Mouse (Mus musculus): ENCODE data around the gene Mical3. TPM values are rescaled to one million over a fixed set of nuclear protein-coding genes. Genes with fewer than 3 reads are reported as not detected.

Gene Mical3
- total and polyA plus RNA-seq, 2 experiments from 2014 or later: 30.8 to 94.8 TPM

DNA sequence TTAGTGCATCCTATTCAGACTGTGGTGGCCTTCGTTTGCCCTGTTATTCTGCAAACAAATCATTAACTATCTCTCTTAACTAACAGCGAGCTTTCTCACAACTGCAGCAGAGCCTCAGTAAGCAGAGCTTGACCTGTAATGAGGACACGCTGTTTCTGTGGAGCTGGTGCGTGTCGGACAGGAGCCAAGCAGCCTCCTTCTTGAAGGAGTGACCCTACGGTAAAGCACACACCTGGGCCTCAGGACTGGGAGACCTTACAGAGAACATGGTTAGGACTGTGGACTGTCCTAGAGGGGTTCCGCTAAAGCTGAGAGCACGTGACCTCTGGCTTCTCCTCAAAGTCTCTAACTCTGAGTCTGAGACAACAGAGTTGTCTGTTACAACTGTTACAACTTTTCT, 82.1 kb downstream of the Mical3 start:
- no peak for DNase-seq (ENCODE audit: low spot score)
- TF ChIP-seq CTCF (IDR thresholded peaks at IDR 0.05; ENCODE audit: low read depth) (no peak), EP300 (IDR thresholded peaks at IDR 0.05; ENCODE audit: low read depth) (no peak)
- H3K36me3 ChIP-seq (replicated peaks; ENCODE audit: control insufficient read depth, insufficient read depth, low read length): no peaks in the 10 kb centered on the region
- H3K4me2 ChIP-seq (ENCODE audit: low read depth, low read length): no peak overlapping the region
- H3K9ac ChIP-seq (replicated peaks; ENCODE audit: low read depth, low read length): no peak overlapping the region
- no peaks in the 10 kb centered on the region for H3K27me3 ChIP-seq (ENCODE audit: control insufficient read depth, insufficient read depth, low read length)
- ATAC-seq (ENCODE audit: insufficient read depth, low read depth): no peak
- no peak overlapping the region for H3K4me3 ChIP-seq (ENCODE audit: low read depth, low read length)
- H3K4me1 ChIP-seq (ENCODE audit: control insufficient read depth, insufficient read depth): peaks cover 43% of the 10 kb centered on the region
- H3K9me3 ChIP-seq (replicated peaks; ENCODE audit: control insufficient read depth, low read length): no peaks in the 10 kb centered on the region
- WGBS: 66% methylated on average over 8 of the region's 8 CpGs
- no peak overlapping the region for H3K27ac ChIP-seq (ENCODE audit: low read depth)

DNA sequence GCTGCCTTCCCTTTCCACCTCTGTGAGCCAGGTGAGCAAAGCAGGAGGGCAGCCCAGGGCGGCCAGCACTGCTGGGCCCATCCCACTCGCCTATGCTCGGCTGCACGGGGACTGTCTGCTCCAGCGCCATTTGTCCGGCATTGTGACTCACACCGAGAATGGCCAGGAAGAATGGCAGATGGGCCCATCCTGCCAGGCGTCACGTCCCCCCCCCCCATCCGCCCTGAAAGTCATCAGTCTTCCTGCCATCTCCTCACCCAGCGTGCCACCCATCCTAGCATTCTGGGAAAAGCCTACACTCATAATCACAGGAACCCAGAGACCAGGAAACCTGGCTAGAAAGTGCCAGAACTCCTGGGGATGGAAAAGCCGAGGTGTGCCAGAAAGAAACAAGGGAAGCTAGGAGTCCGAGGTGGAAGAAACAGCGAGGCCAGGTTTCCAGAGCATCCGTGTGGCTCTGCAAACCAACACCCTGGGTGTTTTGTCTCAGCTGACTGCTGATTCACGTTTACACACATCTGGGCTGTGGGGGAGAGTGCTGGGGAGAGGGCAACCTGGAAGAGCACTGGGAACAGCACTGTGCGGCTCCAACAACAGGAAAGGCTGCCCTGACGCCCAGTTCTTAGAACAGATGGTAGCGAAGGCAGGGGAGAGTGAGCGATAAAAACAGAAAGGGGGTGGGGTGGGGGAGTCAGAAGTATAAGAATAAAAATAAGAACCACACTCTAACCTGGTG, 85.3 kb downstream of the Mical3 start:
- DNase-seq (ENCODE audit: low spot score) (no peak), ATAC-seq (ENCODE audit: insufficient read depth, low read depth) (no peak)
- Histone ChIP-seq H3K4me1 (ENCODE audit: control insufficient read depth, insufficient read depth) (peaks cover 21% of the 10 kb centered on the region), H3K9ac (replicated peaks; ENCODE audit: low read depth, low read length) (no peak overlapping the region), H3K27me3 (ENCODE audit: control insufficient read depth, insufficient read depth, low read length) (no peaks in the 10 kb centered on the region), H3K9me3 (replicated peaks; ENCODE audit: control insufficient read depth, low read length) (no peaks in the 10 kb centered on the region), H3K27ac (ENCODE audit: low read depth) (peak overlapping the region; percentile 12; the same call in 1 of the 2 replicates), H3K4me3 (ENCODE audit: low read depth, low read length) (no peak overlapping the region), H3K4me2 (ENCODE audit: low read depth, low read length) (no peak overlapping the region), H3K36me3 (replicated peaks; ENCODE audit: control insufficient read depth, insufficient read depth, low read length) (peaks cover 24% of the 10 kb centered on the region)
- no peak for TF ChIP-seq CTCF (IDR thresholded peaks at IDR 0.05; ENCODE audit: low read depth)
- no peak for TF ChIP-seq EP300 (IDR thresholded peaks at IDR 0.05; ENCODE audit: low read depth)
- WGBS: 67% methylated on average over 20 of the region's 20 CpGs

DNA sequence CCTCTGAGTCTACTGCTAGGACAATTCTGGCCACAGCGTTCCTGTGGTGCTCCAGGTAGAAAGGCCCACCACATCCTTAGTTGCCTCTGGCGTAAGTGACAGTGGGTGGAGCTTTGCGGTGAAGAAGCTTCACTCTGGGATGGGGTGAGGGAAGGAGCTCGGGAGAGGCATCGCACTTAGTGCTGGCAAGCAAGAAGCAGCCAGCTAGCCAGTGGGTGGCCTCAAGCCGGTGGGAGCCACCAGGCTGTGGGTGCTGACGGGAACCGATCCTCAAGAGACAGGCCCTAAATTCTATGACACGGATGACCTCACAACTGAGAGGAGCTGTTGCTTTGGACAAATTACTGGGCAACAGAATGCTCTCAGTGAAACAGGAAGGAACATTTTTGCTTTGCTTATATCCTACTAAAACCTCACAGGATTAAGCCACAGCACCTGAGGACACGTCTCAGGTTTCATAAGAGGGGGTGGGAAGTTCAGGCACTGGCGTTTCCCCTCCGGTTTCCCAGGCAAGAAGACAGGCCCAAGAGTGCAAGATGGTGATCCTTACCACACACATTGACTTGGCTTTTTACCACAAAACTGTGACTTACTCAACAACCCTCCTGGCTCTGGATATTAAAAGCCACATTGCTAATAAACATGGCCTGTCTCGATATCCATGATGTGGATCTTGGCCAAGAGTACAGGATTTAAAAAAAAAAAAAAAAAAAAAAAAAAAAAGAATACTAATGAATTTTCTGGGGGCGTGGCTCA, 87.2 kb downstream of the Mical3 start:
- DNase-seq (ENCODE audit: low spot score): no peak
- H3K4me2 ChIP-seq (ENCODE audit: low read depth, low read length): no peak overlapping the region
- ATAC-seq (ENCODE audit: insufficient read depth, low read depth): no peak
- no peak overlapping the region for H3K4me3 ChIP-seq (ENCODE audit: low read depth, low read length)
- WGBS: 72% methylated on average over 14 of the region's 14 CpGs
- peaks cover 18% of the 10 kb centered on the region for H3K4me1 ChIP-seq (ENCODE audit: control insufficient read depth, insufficient read depth)
- H3K27ac ChIP-seq (ENCODE audit: low read depth): no peak overlapping the region
- H3K9me3 ChIP-seq (replicated peaks; ENCODE audit: control insufficient read depth, low read length): no peaks in the 10 kb centered on the region
- H3K9ac ChIP-seq (replicated peaks; ENCODE audit: low read depth, low read length): no peak overlapping the region
- H3K36me3 ChIP-seq (replicated peaks; ENCODE audit: control insufficient read depth, insufficient read depth, low read length): peaks cover 37% of the 10 kb centered on the region
- H3K27me3 ChIP-seq (ENCODE audit: control insufficient read depth, insufficient read depth, low read length): no peaks in the 10 kb centered on the region
- TF ChIP-seq EP300 (IDR thresholded peaks at IDR 0.05; ENCODE audit: low read depth) (no peak), CTCF (IDR thresholded peaks at IDR 0.05; ENCODE audit: low read depth) (no peak)

DNA sequence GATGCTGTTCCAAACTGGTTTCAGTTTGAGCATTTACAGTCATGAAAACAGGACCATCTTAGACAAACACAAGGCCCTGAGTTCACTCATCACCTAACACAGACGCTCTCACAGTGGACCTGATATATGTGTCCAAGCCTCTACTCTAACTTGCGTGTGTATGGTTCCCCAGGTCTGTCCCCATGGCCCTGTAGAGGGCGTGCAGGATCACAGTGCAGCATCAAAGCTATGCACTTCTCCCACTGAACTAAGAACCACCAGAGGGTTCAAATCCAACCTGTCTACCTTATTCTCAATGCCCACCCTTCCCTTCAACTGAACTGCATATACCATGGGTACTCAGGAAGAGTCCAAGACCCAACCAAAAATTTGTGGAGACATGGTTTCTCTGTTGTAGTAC, 91.1 kb downstream of the Mical3 start:
- Histone ChIP-seq H3K36me3 (replicated peaks; ENCODE audit: control insufficient read depth, insufficient read depth, low read length) (peaks cover 74% of the 10 kb centered on the region), H3K27ac (ENCODE audit: low read depth) (no peak overlapping the region), H3K4me2 (ENCODE audit: low read depth, low read length) (no peak overlapping the region), H3K4me3 (ENCODE audit: low read depth, low read length) (no peak overlapping the region), H3K27me3 (ENCODE audit: control insufficient read depth, insufficient read depth, low read length) (no peaks in the 10 kb centered on the region), H3K9me3 (replicated peaks; ENCODE audit: control insufficient read depth, low read length) (no peaks in the 10 kb centered on the region), H3K4me1 (ENCODE audit: control insufficient read depth, insufficient read depth) (no peaks in the 10 kb centered on the region), H3K9ac (replicated peaks; ENCODE audit: low read depth, low read length) (no peak overlapping the region)
- ATAC-seq (ENCODE audit: insufficient read depth, low read depth) (no peak), DNase-seq (ENCODE audit: low spot score) (no peak)
- TF ChIP-seq EP300 (IDR thresholded peaks at IDR 0.05; ENCODE audit: low read depth) (no peak), CTCF (IDR thresholded peaks at IDR 0.05; ENCODE audit: low read depth) (peak; percentile 19; the same call in 1 of the 2 replicates)
- WGBS: 75% methylated on average over 3 of the region's 3 CpGs

DNA sequence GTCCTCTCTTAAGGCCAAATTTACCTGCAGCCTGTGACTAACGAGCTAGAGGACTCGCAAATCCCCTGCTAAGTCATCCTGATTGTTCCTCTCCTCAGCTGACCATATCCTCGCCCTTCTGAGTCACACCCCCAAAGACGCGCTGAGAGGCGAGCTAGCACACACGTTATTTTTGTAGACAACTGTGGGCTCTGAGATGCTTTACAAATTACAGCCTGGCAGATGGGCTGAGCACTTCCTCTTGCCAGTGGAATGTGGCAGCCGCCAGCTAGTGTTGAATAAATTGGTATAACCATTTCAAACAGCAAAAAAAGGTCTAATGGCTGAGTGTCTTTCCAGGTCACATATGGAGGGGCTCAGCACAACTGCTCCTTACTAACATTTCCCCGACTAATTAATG, 91.5 kb downstream of the Mical3 start:
- H3K36me3 ChIP-seq (replicated peaks; ENCODE audit: control insufficient read depth, insufficient read depth, low read length): peaks cover 79% of the 10 kb centered on the region
- no peak overlapping the region for H3K27ac ChIP-seq (ENCODE audit: low read depth)
- H3K9ac ChIP-seq (replicated peaks; ENCODE audit: low read depth, low read length): no peak overlapping the region

More for the DNA sequence above, 91.5 kb downstream of the Mical3 start:
- TF ChIP-seq CTCF (IDR thresholded peaks at IDR 0.05; ENCODE audit: low read depth): no peak
- TF ChIP-seq EP300 (IDR thresholded peaks at IDR 0.05; ENCODE audit: low read depth): no peak
- ATAC-seq (ENCODE audit: insufficient read depth, low read depth) (no peak), DNase-seq (ENCODE audit: low spot score) (no peak)
- no peaks in the 10 kb centered on the region for H3K4me1 ChIP-seq (ENCODE audit: control insufficient read depth, insufficient read depth)
- no peaks in the 10 kb centered on the region for H3K9me3 ChIP-seq (replicated peaks; ENCODE audit: control insufficient read depth, low read length)
- 48% methylated on average over 9 of the region's 9 CpGs for WGBS
- no peak overlapping the region for H3K4me3 ChIP-seq (ENCODE audit: low read depth, low read length)
- no peaks in the 10 kb centered on the region for H3K27me3 ChIP-seq (ENCODE audit: control insufficient read depth, insufficient read depth, low read length)
- no peak overlapping the region for H3K4me2 ChIP-seq (ENCODE audit: low read depth, low read length)

Data from heart, postnatal 0 days (tissue).